Mouse (Mus musculus): Measurements from ENCODE around the gene Papss2.

Gene Papss2

DNA sequence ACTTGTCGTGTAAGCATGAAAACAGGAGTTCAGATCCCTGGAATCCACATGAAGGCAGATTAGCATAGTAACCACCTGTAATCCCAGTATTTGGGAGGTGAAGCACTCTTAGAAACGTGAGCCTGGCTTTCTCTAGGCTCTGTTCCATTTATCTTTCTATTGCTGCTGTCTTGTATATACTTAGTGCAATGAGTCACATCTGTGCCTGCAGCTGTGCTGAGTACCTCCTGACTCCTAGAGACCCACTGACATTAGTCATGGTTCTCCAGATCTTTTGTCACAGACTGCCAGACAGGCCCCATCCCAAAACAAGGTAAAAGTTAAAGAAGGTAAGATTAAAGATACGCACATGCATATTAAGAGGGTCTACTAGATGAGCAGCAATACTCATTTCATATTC lies 106.6 kb downstream of the Papss2 start:
- DNase-seq (ENCODE audit: inconsistent age in 2 of 2, low spot score in 1 of 2): no peak

DNA sequence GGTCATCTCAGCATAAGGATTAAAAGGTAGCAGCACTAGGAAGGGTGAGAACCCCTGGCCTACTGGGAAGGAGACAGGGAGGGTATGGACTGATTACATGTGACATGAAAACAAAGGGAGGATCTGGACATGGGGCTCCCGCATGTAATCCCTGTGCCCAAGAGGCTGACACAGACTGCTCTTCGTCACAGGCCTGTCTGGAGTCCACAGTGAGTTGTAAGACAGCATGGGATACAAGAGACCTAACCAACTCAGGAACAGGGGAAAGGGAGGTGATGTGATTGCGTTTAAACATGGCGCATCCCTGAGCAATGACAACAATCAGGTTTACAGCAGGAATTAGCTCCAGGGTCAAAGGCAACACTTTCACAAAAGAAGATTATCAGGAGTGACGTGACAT lies 113.4 kb downstream of the Papss2 start:
- DNase-seq (ENCODE audit: inconsistent age in 2 of 2, low spot score in 1 of 2): no peak

DNA sequence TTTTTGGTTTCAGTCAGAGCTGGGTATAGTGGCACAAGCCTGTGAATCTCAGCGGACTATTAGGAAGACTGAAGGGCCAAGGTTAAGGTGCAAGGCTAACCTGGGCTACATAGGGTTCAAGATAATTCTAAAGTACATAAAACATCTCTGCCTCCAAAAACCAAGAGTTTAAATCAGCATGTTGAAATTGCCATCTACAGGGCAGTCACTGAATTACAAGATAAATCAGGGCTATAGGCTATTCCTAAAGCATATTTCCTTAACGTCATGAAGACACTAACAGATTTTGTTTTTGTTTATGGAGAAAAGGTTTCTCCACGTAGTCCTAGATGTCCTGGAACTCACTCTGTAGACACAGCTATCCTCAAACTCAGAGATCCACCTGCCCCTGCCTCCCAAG lies 114.7 kb downstream of the Papss2 start:
- peak in 1 of 2 experiments; percentile 45 for DNase-seq (ENCODE audit: inconsistent age in 2 of 2, low spot score in 1 of 2)

DNA sequence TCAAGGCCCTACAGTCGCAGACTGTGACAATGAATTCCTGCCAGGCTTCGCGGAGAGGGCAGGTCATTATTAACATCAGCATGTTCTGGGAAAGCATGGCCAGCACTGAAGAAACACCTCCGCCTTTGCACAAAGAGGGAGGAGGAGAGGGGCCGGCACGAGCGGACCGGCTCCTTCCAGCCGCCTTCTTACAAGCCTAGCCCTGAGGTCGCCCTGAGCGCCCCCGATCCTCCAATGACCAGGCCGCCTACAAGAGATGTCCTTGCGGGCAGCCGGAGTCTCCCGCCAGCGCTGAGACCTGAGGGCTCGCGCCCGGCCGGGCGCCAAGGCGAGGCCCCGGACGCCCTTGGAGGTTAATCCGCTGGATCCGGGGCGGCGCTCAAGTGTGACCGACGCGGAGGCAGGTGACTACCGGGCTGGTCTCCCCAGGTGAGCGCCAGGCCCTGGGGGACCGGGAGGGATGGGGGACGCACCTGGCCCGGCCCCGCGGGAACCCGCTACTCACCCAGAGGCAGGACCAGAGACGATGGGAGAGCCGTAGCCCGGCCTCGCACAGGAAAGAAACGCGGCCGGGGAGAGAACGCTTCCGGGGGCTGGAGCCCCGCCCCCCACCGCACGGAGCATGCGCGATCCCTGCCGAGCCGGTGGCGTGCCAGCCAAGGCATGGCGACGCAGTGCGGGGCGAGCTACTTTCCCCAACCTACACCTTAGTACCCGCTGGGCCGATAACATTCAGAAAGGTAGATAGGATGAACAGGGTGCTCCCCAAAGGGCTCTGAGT lies 116.4 kb downstream of the Papss2 start:
- peak; percentile 95 to 99 for DNase-seq (ENCODE audit: inconsistent age in 2 of 2, low spot score in 1 of 2)

DNA sequence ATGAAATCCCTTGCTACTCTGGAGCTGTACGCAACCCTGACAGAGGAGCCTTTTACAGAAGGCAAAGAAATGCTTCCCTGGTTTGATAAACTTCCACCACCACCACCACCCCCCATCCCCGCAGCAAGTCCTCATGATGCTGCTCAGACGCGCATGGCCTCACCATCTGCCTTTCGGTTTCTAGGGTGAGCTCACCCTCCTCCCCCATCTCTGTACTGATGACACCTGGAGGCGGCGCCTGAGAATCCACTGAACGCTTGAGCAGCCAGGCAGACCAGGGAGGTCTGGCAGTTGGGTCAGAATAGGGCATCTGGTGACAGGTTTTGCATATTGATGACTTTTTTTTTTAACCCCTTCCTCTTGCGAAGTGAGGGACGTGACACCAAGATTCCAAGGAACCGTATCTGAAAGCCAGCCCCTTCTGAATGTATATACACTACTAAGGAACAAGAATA lies 117.0 kb downstream of the Papss2 start:
- peak in 1 of 2 experiments; percentile 85 for DNase-seq (ENCODE audit: inconsistent age in 2 of 2, low spot score in 1 of 2)

DNA sequence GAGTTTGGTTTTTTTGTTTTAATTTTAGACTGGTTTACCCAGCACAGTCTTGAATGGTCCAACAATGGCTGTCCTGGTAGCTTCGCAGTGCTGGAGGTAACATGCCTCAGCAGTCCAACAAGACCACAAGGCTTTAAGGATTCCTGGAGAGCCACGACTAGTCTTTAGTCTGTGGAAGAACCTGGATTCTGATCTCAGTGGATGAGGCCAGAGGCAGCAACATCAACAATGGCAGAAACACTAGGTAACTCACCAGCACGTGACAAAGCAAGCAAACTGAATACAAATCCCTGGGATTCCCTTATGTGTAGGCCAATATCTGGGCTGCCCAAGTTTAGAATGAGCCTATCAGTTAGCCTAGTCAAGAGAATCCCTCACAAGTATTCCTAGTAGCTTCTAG lies 117.9 kb downstream of the Papss2 start:
- no peak for DNase-seq (ENCODE audit: inconsistent age in 2 of 2, low spot score in 1 of 2)

DNA sequence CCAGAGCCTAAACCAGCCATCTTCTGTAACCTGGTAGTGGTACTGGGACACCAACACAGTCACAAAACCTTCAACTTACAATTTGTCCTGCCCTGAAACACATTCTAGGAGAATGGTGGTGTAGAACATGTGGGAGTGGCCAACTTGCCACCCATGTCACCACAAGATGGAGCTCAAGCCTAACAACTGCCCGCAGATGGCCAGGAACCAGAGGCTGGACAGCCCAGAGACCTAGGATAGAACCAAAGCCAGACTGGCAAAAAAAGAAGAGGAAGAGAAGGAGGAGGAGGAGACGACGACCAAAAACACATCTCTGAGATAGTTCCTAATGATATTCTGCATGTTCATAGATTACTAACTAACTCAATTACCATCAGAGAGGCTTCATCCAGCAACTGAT lies 119.6 kb downstream of the Papss2 start:
- DNase-seq (ENCODE audit: inconsistent age in 2 of 2, low spot score in 1 of 2): peak; percentile 78 to 93

DNA sequence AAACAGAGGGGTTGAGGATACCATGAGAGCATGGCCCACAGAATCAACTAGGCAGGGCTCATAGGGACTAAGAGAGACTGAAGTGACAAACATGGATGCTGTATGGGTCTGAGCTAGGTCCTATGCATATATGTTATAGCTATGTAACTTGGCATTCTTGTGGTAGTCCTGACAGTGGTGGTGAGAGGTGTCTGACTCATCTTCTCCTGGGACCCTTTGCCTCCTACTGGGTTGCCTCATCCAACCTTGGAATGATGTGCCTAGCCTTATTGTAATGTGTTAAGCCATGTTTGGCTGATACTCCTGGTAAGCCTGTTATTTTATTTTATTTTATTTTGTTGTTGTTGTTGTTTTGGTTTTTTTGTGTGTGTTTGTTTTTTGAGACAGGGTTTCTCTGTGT lies 120.1 kb downstream of the Papss2 start:
- no peak for DNase-seq (ENCODE audit: inconsistent age in 2 of 2, low spot score in 1 of 2)

All from adrenal gland, adult (tissue).